Mouse (Mus musculus) kidney, postnatal 36 days (tissue): Measurements from ENCODE around the gene Zfp423.
A peak's percentile ranks its signal among the peaks of the same experiment; 100 is the strongest.

Source experiments
- DNase-seq, 2 experiments: peaks; one replicate each; pipeline ENCODE4 v3.0.0; 2021 to 2022; ENCODE audit warnings: mixed read lengths in 2 of 2

Zfp423 gene

DNA sequence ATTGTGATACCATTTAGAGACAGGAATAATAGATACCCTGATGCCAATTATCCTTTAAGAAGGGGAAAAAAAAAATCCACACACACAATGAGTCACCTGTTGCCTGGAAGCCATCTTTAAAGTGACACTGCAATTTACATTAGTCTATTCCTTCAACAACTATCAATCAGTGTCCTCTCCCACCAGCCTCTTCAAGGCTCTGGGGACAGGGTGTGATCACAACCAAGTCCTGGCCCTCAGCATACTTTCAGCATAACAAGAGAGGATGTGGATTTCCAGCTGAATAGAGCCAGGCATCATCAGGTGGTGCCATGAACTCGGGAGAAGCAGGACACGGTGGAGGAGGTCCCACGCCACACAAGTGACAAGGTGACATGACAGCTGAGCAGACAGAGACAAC is 156.8 kb downstream of the Zfp423 start:
- DNase-seq: no peak

DNA sequence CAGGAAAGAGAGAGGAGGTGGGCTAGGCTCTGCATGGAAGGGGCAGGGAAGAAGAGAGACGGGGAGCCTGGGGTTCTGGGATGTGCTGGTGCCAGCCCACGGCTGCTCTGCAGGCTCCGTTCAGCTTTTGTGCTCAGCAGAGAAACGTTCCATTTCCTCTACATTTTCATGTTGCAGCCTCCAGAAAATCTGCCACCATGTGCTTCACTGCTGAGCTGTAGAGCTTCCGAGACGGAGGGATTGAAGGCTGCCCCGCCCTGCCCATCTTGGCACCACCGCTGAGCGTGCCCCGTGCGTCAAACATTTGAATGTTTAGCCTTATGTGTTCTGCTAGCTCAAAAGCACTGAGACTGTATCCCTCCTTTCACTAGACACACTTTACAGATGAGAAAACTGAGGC is 159.3 kb downstream of the Zfp423 start:
- DNase-seq: no peak

GRCm38 (mm10) chr8:87796234-87796633 is 163.2 kb downstream of the Zfp423 start:
- DNase-seq: peak in 1 of 2 experiments; percentile 56

DNA sequence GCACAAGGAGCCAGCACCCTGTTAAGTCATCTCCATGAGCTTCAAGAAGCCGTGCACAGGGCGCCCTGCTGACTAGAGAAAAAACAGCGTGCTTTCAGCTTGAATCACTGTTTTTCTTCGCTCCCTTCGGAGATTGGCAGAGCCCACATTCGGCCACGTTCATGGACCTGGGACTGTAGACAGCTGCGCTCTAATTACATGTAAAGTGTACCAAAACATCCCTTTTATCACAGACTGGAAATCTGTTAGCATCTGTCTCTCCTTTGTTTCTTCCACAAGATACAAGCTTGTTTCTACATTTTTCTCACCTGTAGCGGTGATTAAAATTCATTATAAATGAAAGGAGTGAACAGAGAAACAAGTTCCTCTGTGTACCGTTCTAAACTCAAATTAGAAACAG is 164.8 kb downstream of the Zfp423 start:
- DNase-seq: no peak

- no peak for DNase-seq
These were observed 168.3 kb downstream of the Zfp423 start for GRCm38 (mm10) chr8:87791103-87791502.

- DNase-seq: no peak
These were observed 174.6 kb downstream of the Zfp423 start for GRCm38 (mm10) chr8:87784641-87785439.

GRCm38 (mm10) chr8:87784227-87784626 is 175.2 kb downstream of the Zfp423 start:
- DNase-seq: no peak

DNA sequence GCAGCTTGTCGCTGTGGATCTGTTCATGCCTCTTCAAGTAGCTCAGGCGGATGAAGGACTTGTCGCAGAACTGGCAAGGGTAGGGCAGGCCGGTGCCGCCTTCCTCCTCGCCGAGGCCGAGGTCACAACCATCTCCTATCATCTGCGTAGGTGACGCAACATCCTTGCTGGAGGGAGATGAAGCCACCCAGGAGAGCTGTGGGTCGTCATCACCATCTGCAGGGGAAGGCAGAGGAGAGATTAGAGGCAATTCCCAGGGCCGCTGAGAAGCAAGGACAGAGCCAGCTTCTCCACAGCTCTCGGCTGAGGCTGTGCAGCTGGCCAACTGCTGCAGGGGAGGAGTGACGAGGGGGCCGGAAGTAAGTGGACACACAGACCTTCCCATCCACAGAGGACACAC is 176.2 kb downstream of the Zfp423 start:
- DNase-seq: peak in 1 of 2 experiments; percentile 20

DNA sequence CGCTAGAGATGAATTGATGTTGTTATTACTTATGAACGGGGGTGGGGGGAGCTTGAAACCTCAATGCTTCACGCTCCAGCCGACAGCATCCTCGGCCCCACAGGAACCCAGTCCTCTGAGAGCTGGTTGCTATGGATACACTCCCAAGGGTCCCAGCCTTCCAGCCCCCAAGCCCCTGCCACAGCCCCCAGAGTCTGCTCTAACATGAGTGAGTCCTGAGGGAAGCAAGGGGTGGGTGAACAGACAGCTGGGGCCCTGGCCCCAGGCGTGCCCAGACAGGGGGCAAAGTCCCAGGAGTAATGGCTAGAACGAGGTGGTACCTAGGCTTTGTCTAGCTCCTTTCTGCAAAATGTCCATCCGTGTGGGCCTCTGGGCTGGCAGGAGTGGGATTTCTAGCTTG is 181.8 kb downstream of the Zfp423 start:
- DNase-seq: no peak

GRCm38 (mm10) chr8:87775889-87776288 is 183.5 kb downstream of the Zfp423 start:
- DNase-seq: no peak

- no peak for DNase-seq
These were observed 184.4 kb downstream of the Zfp423 start for GRCm38 (mm10) chr8:87774966-87775365.

GRCm38 (mm10) chr8:87772894-87773502 is 186.4 kb downstream of the Zfp423 start:
- DNase-seq: no peak

GRCm38 (mm10) chr8:87767882-87768281 is 191.5 kb downstream of the Zfp423 start:
- DNase-seq: no peak

- DNase-seq: no peak
These were observed 194.1 kb downstream of the Zfp423 start for GRCm38 (mm10) chr8:87765276-87765675.

GRCm38 (mm10) chr8:87758750-87759149 is 200.6 kb downstream of the Zfp423 start:
- no peak for DNase-seq

DNA sequence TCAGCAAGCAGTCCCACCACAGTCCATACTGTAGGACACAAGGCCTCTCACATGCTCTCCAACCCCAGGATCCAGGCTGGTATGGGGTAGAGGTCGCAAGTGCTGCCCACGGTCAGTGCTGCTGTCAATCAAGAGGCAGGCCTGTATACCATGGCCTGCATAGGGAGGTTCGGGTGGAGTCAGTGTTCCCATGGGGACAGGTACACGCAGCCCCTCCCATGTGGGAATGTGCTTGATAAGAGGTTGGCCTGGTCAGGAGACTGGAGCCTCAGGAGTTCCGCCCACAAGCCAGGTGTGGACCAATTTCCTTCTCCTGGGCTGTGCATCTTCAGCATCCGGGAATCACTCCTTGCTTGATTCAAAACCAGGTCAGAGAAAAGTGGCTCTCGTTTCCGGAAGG is 204.5 kb downstream of the Zfp423 start:
- no peak for DNase-seq

DNA sequence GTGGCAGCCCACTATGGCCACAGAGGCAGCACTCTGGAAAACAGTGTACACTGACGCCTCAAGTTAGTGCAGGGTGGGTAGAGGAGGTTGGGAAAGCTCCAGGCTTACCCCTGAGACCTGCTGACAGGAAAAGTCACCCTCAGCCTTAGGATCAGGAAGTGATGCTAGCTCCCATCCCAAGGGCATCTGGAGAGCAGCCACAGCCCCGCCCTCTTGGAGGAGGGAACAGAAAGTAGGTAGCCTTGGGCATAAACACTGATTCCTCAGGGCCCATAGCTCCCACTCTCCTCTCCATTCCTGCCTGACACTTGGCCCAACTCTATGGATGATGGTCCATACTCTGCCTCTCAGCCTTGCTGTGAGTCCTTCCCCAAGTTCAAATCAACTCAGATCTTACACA is 205.8 kb downstream of the Zfp423 start:
- peak; percentile 23 to 44 for DNase-seq

- peak in 1 of 2 experiments; percentile 52 for DNase-seq
These were observed 206.2 kb downstream of the Zfp423 start for GRCm38 (mm10) chr8:87753148-87753547.

DNA sequence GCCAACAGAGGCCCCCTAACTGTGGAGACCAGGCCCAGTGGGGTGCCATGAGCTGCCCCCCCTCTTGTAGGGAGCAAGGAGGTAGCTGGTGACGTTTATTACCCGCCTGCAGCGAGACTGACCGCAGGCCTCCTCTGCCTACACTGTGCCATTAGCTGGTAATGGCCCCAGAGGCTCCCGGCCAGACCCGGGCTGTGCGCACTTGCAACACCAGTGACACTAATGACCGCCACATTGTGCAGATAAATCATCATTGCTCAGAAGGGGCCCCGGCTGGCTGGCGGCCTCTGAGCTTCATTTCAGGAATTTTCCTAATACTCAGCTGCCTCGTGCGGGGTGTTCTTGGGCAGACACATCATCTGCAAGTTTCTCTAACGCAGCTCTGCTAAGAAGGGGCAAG is 206.7 kb downstream of the Zfp423 start:
- peak in 1 of 2 experiments; percentile 7 for DNase-seq

DNA sequence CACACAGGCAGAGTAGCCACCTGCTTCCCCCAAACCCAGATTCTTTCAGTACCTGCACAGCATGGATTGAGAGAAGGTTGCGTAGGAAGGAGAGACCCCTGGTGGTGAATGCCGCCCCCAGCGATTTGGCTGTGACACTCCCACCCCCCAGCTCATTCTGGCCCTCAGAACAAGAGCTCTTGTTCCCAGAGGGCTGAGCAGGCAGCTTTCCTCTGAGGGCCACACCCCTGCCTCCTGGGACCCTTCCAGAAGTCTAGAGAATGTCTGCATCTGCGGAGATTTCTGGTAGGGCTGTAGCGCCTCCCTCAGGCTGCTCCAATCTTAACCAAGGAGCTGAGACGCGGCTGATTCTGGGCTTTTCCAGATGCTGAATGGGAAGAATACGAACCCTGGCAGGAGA is 211.8 kb downstream of the Zfp423 start:
- peak in 1 of 2 experiments; percentile 15 for DNase-seq

DNA sequence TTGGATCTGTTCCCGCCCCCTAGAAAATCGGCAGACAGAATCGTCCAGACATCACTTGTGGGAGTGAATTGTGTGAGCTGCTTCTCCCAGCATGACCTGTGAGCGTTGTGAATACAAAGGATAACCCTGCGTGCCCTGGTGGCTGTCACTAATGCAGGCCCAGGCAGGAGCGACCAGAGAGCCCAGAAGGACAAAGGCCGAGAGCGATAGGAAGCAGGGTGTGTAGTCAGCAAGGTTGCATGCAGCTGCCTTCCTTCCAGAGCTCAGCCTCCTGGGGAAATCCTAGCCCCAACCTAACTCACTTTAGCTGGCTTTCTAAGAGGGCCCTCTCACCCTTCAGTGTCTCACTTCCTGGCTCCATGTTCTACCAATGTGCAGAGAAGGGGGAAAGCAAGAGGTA is 212.3 kb downstream of the Zfp423 start:
- no peak for DNase-seq

DNA sequence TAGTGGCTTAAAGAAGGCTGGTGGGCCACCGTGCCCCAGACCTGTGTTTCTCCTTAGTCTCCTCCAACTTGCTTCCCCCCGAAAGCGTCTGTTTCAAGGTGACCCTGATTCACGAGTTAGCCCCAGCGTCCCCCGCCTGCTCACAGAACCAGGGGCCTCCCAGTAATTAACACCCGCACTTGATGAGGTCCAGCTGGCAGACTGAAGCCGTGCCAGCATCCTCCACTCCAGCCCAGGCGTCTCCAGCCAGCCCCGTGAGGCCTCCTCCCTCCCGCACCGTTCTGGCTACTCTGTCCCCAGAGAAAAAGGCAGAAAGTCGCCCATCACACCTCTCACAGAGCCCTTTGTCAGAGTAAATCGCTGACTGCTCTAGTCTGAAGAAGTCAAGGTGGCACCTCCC is 213.3 kb downstream of the Zfp423 start:
- peak; percentile 28 to 51 for DNase-seq

DNA sequence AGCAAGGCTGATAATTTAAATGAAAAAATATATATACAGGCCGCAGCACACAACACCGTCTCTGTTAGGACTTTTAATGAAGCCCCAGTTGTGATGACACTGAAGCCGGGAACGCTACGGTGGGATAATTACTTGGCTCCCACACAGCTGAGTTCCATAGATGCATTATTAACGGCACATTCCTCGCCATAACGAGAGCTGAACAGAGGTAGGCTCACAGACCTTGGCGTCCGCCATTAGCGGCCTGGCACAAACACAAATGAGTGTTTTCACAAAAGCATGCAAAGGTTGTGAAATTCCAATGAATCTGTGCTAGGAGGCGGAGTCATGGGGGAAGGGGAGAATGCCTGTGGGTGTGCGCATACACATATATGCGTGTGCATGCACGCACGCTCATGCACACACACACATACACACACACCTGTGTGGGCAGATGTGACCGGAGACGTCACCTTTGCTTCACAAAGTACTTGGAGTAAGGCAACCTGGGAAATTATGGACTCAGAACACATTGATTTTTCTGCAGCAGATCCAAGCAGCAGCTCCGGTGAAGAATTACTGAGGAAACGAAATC is 214.2 kb downstream of the Zfp423 start:
- no peak for DNase-seq

- DNase-seq: no peak
These were observed 214.8 kb downstream of the Zfp423 start for GRCm38 (mm10) chr8:87744556-87744955.
